Mouse (Mus musculus): ENCODE data around the gene Polr2l.
A peak's percentile ranks its signal among the peaks of the same experiment; 100 is the strongest.

- TF ChIP-seq POLR2A (IDR thresholded peaks at IDR 0.05; ENCODE audit: borderline replicate concordance, low read depth, low read length) (no peak), CTCF (IDR thresholded peaks at IDR 0.05; ENCODE audit: low read depth, low read length) (peak; percentile 14; the same call in 1 of the 2 replicates)
These were observed 13.2 kb downstream of the Polr2l start for GRCm38 (mm10) chr7:141461521-141462332.
